Mouse (Mus musculus) retina, adult 2 months (tissue): Measurements from ENCODE around the gene Catsperz.
A peak's percentile ranks its signal among the peaks of the same experiment; 100 is the strongest.
"Not testable (repeated sequence)": the region's sequence is repeated elsewhere in the genome, so short reads cannot be mapped to it uniquely, and the experiment has no call there.

Experiments
- DNase-seq: peaks from one replicate; pipeline ENCODE4 v3.0.0-alpha.2; 2012; ENCODE audit warnings: low read depth, low spot score

Gene Catsperz

DNA sequence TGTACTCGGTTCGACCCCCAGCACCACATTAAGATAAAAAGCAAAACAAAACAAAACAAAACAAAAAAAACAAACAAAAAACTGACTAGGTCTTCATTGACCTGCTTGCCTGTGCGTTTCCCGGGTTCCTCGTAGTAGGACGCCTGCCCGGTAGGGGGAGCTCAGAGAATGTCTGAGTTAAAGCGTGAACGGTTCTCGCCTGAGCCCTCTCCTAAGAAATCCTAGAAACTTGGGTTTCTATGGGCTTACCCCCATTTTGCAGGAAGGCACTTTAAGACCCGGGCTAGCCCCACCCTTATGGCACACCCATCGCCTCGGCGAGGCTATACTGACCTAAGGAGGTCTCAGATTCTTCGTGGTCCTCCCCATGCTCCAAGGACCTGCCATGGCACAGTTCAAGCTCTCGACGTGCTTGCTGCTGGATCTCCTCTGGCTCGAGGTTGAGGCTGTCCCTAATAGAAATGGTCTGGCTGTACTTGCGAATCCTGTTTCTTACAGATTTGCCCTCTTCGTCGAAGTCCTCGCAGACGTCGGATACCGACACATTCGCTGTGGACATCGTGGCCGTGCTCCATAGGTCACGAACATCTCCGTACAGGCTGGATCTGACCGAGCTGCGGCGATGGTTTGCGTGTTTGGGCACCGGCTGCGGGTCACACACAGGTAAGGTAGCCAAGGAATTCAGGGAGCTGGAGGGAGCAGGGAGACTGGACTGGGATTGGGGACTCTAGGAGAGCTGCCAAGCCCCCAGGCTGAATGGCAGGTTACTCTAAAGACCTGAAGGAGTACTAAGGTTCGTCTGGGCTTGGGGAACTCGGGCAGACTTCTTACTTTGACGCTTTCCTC is 496 bp downstream of the Catsperz start:
- DNase-seq, result no peak

DNA sequence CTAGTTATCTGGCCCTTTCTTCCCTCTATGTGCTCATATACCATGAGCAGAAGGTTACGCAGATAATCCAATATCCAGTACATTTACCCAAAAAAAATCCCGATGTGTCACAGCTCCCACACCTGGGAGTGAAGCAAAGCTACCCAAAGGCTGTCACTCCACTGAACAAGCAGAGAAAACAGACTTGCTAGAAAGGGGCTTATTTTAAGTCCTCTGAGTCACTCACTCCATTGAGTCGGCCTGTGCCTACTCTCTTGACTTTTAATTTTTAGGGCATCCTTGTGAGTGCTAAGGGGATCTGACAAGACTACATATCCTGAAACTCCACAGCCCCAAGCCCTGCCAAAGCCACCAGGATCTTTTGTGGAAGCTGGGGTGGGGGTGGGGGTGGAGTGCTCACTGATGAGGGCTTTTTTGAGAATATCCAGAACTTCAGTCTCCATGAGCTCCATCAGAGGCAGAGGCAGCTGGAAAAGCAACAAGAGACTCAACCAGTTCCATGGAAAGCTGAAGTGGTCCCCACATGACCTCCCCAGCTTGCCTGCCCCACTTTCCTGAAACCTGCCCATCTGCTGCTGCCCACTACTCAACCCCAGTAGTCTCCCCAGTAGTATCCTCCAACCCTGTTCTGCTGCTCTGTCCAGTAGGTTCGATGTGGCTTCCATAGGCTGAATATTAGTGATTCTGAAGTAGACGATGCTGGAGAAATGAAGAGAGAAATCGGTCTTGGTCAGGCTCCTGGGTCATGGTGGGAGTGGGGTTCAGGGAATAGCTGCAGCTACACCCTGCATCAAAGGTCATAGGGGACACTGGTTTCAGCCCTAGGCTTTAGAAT is 2.1 kb downstream of the Catsperz start:
- DNase-seq, result no peak

DNA sequence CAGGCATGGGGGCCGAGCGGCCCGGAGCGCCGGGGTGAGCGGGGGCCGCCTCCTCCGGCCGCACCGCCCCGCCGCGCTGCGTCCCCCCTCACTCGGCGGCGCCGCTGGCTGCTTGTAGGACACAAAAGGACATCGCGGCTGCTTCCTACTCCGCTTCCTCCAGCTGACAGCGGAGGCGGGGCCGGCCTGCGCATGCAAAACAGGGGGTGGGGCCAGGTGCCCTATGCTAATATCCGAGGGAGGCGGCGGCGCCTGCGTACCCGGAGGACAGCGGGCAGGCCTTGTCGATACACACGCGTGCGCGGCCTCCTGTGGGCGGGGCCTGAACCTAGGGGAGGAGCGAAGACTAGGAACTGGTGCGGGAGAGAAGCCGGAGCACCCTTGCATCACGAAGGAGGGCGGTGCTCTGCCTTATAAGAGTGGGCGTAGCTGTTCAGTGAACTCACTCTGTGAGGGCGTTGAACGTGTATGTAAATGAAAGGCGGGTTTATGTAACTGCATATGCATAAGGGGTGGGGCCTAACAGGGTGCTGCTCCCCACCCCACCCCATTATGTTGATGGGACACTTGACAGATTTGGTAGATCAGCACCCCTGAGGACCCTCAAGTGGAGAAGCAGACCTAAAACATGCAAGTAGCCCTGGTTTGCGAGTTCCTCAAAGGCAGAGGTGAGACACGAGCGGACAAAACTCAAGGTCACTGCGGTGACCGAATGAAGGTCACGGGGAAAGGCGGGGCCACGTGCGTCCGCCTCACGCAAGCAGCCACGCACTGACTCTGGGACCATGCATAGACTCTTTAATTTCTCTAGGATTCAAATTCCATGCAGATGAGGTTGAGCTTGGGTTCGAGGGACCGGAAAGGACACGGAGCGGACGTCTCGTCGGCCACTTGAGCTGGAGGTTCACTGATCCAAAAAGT is 3.3 kb downstream of the Catsperz start, which contains the start of gene Esrra:
Gene Esrra (minus strand): TSS at position 167 of the 921 bp plus-strand sequence.
- DNase-seq, result peak; percentile 96

DNA sequence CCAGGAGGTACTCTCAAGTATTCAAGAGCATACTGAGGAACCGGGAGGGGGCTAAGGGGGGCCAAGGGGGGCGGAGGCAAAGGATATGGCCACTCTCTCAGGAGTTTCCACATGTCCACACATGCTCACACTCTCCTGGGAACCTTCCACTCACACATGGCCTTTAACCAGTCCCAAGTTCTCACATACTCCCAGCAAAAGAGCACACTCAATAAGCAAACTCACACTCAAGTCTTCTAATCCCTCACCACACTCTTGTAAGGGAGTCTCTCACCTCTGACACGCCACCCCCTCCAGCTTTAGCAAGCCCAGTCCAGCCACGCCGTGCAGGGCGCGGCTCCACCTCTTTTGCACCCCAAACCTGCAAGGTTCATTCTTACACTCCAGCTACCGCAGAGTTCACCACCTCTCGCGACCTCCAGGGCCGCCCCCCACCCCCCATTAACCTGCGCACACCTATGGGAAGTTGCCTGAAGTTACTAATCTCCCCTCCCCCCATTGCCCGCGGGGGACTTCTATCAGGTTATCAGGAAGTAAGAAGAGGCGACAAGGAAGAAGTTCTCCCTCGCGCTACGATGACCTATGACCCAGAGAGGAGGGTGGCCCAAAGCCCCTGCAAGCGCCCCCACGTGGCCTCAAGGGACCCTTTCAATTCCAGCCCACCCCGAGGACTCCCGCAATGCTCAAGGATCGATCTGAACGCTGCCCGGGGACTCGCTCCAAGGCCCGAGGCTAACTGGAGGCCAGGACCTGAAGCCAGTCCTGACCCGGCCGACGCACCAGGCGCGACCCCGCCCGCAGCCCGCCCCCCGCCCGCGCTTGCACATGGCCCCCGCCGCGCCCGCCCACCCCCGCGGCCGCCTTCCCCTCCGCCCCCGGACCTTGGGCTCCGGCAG is 4.2 kb downstream of the Catsperz start:
- no peak for DNase-seq

DNA sequence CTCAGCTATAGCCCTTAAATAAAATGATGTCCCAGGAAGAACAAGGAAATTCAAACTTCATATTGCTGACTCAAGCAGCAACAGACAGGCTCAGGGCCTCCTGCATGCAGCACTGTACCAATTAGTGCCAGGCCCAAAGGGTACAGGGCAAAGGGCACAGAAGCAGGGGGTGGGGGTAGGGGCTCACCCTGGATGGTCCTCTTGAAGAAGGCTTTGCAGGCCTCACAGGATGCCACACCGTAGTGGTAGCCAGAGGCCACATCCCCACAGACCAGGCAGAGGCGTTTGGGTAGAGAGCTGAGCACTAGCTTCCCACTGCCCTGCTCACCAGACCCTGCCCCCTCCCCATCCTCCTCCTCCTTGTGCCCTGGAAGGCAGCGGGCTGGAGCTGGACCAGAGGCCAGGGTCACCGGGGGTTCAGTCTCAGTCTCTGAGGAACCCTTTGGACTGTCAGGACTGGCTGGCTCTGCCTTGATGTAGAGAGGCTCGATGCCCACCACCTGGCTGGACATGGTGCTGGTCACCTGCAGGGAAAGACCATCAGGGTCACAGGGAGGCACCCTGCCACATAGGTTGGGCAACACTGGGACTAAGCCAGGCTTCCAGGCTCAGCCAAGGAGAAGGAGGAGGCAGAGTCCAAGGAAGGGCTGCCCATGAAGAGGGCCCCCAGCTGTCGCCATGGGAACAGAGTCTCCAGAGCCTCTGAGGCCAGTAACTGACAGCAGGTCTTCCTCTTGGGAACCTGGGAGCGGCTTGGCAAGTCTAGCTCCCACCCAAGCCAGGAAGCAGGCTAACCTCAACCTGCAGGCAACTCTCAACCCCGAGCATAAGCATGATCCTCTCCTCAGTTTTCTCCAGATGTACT is 5.1 kb downstream of the Catsperz start:
- no peak for DNase-seq

DNA sequence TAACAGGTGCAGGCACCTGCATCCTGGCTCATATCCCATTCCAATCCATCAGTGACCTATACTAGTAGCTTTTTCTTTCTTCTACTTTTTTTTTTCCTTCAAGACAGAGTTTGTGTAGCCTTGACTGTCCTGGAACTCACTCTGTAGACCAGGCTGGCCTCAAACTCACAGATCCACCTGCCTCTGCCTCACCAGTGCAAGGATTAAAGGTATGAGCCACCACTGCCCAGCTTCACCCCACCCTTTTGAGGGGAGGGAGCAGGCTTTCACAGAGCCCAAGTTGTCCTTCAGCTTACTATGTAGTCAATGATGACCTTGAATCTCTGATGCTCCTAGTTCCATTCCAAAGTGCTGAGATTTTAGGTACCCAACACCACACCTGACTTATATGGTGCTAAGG is 5.7 kb downstream of the Catsperz start:
- DNase-seq, result no peak

DNA sequence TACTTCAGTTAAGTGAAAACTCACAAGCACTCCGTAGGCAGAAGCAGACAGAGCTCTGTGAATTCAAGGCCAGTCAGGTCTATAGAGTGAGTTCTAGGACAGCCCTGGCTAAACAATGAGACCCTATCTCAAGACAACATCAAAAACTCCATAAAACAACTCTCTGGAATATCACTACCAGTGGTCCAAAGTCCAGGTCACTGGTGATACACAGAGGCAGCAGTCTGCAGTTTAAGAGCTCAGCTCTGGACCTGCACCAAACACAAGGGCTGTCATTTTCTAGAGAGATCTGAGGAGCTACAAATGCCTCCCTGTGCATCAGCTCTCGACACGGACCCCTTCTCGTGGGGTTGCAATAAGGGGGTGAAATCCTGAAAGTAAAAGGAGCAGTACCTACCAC is 6.9 kb downstream of the Catsperz start:
- no peak for DNase-seq

DNA sequence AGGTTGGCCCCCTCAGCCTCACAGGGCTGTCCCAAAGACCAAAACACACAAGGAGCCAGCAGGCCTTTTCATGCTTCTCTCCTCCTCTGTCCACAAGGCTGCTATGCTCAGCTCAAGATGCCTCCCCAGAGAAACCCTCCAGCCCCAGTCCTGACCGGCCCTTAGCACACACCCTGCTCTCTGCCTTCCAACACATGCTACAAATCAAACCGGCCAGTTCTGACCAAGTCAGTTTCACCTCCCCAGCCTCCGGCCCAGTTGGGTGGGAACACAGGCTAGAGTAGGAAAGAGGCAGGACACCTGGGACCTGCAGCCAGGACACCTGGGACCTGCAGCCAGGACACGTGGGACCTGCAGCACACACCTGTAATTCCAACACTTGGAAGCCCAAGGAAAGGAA is 8.7 kb downstream of the Catsperz start:
- DNase-seq, result no peak

DNA sequence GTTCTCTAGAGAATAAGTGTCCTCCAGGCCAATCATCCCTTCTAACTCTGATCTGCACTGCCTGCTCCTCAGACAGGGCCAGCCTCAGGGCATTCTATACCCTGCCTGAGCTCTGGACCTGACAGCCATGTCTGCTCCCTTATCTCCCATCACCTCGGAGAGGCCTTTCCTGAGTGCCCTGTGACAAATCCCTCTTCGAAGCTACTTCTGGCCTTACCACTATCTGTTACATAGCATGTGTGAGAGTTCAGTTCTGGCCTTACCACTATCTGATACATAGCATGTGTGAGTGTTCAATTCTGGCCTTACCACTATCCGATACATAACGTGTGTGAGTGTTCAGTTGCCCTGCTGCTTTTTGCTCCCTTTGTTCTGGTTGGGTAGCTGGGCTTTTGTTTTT is 9.9 kb downstream of the Catsperz start:
- no peak for DNase-seq

DNA sequence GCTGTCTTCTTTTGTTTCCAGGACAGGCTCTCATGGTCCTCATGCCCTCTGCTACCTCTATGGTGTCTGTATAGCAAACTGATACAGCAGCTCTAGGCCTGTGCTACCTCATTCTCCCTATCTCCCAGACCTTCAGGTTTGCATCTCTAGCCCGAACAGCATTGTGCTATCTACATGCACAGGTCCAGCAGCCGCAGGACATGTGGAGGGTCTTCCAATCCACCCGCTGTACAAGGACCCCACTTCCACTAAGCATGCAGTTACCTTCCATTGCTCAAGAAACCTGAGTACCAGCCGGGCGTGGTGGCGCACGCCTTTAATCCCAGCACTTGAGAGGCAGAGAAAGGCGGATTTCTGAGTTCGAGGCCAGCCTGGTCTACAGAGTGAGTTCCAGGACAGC is 10.6 kb downstream of the Catsperz start:
- DNase-seq, result no peak

DNA sequence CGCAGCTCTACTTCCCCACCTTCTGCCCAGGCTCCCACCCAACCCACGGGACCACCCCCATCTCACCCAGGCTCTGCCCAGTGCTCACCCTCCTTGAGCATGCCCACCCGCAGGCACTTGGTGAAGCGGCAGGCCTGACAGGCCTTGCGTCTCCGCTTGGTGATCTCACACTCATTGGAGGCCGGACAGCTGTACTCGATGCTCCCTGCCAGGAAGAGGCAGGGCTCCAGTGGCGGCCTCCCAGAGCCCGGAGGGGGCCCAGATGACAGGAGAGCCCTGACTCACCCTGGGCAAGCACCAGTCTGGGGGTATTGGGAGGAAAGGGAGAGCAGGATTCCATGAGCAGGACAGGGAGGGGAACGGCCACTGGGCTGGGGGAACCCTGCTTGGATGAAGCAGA is 11.2 kb downstream of the Catsperz start:
- no peak for DNase-seq

DNA sequence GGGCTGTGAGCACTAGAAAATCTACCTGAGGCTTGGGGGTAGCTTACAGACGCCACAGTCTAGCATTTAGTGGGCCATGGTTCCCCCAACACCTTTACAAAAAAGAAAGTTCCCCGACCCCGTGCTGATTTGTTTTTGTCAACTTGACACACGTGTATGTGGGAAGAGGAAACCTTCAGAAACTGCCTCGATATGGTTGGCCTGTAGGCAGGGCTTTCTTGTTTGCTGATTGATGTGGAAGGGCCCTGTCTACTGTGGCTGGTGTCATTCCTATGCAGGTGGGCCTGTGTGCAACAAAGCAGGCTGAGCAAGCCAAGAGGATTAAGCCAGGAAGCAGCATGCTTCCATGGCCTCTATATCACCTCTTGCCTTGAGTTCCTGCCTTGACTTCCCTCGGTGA is 12.1 kb downstream of the Catsperz start:
- no peak for DNase-seq

DNA sequence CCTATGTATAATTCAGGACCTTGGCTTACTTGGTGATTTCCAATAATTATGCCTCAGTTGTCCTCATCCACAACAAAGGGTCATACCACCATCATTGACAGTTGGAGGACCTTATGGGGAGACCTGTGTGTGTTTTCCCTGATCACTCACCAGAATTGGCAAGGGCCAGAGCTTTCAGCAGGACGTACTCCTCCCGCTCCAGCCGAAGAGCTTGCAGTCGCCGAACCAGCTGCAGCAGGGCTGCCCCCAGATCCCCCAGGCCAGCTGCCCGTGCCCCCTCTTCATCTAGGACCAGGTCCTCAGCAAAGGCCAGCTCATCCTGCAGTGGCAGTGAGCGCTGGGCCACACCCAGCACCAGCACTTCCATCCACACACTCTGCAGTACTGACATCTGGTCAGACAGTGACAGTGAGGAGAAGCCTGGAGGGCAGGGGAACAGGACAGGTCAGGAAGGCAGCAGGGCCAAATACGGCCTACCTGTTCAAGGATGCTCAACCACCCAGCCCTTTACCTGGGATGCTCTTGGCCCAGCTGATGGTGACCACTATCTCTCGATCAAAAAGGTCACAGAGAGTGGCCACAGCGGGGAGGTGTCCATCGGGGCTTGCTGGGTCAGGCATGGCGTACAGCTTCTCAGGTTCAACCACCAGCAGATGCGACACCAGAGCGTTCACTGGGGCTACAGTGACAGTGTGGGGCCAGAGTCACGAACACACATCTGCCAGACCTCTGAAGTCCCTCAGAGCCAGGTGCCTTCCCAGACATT is 12.8 kb downstream of the Catsperz start:
- DNase-seq, result no peak

DNA sequence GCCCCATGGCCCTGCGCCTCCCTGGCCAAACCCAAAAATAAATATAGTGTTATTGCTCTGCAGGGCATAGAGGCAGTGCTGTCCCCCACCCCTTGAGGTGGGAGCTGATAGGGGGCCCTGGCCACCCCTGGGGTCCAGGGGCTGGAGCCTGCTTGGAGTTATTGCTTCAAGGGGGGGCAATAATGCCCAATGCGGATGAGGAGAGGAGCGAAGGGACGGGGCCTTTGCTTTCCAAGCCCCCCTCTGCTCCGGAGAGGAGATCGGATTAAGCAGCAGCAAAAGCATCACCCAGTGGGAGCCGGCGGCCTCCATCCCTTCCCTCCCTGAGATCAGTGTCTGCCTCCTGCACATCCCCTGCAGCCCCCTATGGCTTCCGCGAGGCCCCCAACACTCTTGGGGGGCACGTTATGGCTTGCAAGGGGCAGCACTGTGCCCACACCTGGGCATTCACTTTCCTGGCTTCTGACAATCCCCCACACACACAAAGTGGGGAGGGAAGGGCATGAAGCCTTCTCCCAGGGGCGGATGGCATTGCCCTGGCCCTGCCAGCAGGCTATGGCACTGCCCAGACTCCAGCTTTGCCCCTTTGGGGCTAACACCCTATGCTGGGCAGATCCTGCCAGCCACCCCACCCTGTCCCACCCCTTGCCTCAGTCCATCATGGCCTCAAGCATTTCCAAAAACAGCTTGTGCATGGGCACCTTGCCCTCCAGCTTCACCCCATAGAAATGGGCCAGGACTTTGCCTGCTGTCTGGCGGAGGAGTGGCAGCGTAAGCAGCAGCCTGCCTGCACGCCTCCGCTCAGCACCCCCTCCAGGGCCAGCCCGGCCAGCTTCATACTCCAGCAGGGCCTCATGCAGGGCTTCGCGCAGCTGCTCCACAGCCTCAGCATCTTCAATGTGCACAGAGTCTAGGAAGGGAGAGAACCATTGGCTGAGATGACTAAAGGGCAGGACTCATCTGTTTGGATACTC is 13.8 kb downstream of the Catsperz start:
- no peak for DNase-seq

DNA sequence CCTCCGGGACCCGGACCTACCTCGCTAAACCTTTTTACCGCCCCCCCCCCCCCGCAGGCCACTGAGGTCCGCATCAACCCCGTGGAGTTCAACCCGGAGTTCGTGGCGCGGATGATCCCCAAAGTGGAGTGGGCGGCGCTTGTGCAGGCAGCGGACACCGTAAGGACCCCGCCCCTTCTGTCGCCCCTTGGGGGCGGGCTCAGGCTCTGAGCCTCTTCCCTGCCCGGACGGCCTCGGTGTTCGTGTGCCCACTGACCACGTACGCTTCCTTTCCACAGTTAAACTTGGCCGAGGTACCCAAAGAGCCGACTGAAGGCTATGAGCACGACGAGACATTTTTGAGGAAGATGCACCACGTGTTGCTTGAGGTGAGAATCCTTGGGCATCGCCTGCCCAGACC is 14.9 kb downstream of the Catsperz start:
- not testable (repeated sequence) for DNase-seq

DNA sequence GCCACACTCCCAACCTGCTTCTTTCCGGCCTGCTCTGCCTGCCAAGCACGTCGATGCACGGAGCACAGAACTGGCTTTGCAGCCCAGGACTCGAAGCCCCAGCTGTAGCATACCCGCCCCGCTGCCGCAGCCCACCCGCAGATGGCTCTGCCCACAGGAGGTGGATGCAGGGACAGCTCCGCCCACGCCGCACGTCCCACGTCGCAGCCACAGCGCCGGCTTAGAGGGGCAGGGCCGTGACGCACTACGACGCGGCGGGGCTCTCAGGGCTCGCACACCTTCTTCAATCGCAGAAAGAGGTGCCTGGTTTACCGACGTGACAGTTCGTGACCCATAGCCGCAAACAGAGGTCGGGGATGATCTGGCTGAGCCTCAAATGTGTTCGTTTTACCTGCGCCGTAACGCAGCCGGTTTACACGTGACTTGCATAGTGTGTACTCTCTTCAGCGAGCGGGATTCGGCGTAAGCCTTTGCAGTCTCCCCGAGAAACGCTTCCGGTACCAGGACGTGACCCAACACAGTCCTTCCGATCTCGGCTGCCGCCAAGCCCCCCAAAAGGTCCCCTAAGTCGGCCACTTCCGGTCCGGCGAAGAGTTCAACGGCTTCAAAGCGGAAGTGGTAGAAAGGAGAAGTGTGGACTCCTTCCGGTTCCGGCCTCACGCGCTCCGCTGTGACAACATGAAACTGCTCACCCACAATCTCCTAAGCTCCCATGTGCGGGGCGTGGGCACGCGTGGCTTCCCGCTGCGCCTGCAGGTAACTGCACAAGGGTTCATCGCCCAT is 15.5 kb downstream of the Catsperz start, which contains the start of the genes Trmt112 and Prdx5:
Gene Trmt112 (plus strand): TSS at position 192 of the 783 bp plus-strand sequence.
Gene Prdx5 (minus strand): TSS at position 600 of the 783 bp plus-strand sequence.
- DNase-seq, result peak; percentile 80

DNA sequence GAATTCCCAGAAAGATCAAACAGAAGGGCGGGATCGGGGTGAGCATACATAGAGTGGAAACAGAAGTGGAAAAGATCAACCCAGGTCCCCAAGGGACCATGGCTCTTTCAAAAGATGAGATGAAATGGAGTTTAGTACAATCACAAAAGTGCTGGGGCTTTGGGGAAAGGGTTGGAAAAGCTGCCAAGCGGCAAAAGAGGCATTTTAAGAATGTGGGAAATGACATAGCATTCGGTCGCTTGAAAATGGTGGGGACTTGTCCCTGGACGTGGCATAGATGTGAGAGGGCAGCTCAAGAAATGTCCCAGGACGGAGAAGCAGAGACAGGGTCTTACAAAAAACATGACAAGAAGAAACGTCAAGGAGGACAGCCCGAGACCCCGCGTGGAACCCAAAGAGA is 16.2 kb downstream of the Catsperz start:
- no peak for DNase-seq
